Mouse (Mus musculus) ES-E14 (cell line): ENCODE data around the gene Btbd8.

Source experiments
- CHD2 ChIP-seq: IDR thresholded peaks from 2 replicates; pipeline ENCODE4 v1.6.1; 2014; ENCODE audit warnings: mild to moderate bottlenecking, low read depth, low read length, inconsistent platforms
- HCFC1 ChIP-seq: IDR thresholded peaks from 2 replicates; pipeline ENCODE4 v1.6.1; 2012; ENCODE audit warnings: low read length, inconsistent platforms, borderline replicate concordance; ENCODE audit not compliant: insufficient read depth
- MAFK ChIP-seq: IDR thresholded peaks from 2 replicates; pipeline ENCODE4 v1.6.1; 2014; ENCODE audit warnings: mild to moderate bottlenecking, low read depth, low read length, inconsistent platforms; ENCODE audit not compliant: insufficient read depth
- ZC3H11A ChIP-seq: IDR thresholded peaks from 2 replicates; pipeline ENCODE4 v1.6.1; 2012; ENCODE audit warnings: low read depth, mild to moderate bottlenecking, inconsistent platforms, low read length, borderline replicate concordance
- ZNF384 ChIP-seq: IDR thresholded peaks from 2 replicates; pipeline ENCODE4 v1.6.1; 2012; ENCODE audit warnings: low read depth, low read length, inconsistent platforms

GRCm38 (mm10) chr5:107507321-107507720 is 69.5 kb downstream of the Btbd8 start, which contains the start of gene Gm42669:
- TF ChIP-seq ZC3H11A (no peak), CHD2 (no peak), HCFC1 (no peak), ZNF384 (no peak), MAFK (no peak)
